8 mouse cellular contexts compared by ENCODE assay signal in the genomic region with DNA sequence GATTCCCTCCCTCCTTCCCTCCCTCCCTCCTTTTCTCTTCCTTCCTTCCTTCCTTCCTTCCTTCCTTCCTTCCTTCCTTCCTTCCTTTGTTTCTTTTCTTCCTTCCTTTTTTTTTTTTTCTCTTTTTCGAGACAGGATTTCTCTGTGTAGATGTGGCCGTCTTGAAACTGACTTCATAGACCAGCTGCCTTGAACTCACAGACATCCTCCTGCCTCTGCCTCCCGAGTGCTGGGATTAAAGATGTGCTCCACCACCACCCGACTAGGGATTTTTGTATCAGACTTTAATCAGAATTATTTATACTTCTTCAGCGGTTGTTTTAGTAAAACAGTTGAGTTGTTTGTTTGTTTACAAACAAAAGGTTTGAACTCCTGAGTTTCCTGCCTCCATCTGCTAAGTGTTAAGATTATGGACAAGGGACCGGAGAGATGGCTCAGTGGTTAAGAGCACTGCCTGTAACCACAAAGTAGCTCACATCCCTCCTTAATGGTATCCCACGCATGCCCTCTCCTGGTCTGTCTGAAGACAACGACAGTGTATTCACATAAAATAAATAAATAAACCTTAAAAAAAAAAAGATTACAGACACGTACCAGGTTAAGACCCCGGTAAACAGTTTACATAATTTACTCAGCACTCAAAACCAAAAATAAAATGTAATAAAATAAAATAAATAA. TPM values are rescaled to one million over a fixed set of nuclear protein-coding genes. Genes with fewer than 3 reads are reported as not detected.
DNase-seq lines count a peak whose midpoint lies in the region; ATAC-seq lines count a peak whose summit lies in the region.

No protein-coding gene starts in this region.

- peak overlapping the region; percentile 40 for H3K4me2 ChIP-seq in heart, embryonic 14.5 days (ENCODE audit: low read length)
- H3K4me2 ChIP-seq in limb, embryonic 12.5 days: peak overlapping the region; percentile 72; the same call in 1 of the 2 replicates
- peak overlapping the region; percentile 64 for H3K4me2 ChIP-seq in neural tube, embryonic 12.5 days (replicated peaks)

- no peaks in the 10 kb centered on the region for H3K9me3 ChIP-seq in heart, embryonic 14.5 days (ENCODE audit: control insufficient read depth, low read length)
- H3K9me3 ChIP-seq in limb, embryonic 12.5 days: no peaks in the 10 kb centered on the region
- no peaks in the 10 kb centered on the region for H3K9me3 ChIP-seq in neural tube, embryonic 12.5 days

- peaks cover 2 to 10% of the 10 kb centered on the region in 2 experiments; a peak in 3 of 4 replicates for H3K4me1 ChIP-seq in heart, embryonic 14.5 days (ENCODE audit: control insufficient read depth in 2 of 2, insufficient read depth in 2 of 2, low read length in 2 of 2)
- peaks cover 13% of the 10 kb centered on the region for H3K4me1 ChIP-seq in limb, embryonic 12.5 days (replicated peaks)
- peaks cover 17% of the 10 kb centered on the region for H3K4me1 ChIP-seq in neural tube, embryonic 12.5 days

- H3K36me3 ChIP-seq in heart, embryonic 14.5 days (ENCODE audit: control insufficient read depth, insufficient read depth, low read length): peaks cover 14% of the 10 kb centered on the region
- H3K36me3 ChIP-seq in limb, embryonic 12.5 days: peaks cover 13% of the 10 kb centered on the region
- H3K36me3 ChIP-seq in neural tube, embryonic 12.5 days: peaks cover 12% of the 10 kb centered on the region

- peak overlapping the region; percentile 19 to 97 for H3K4me3 ChIP-seq in heart, embryonic 14.5 days (ENCODE audit: control insufficient read depth in 1 of 2, insufficient read depth in 1 of 2, low read depth in 1 of 2, low read length in 2 of 2)
- H3K4me3 ChIP-seq in limb, embryonic 12.5 days (replicated peaks): peak overlapping the region; percentile 89; the same call in 1 of the 2 replicates
- no peak overlapping the region for H3K4me3 ChIP-seq in neural tube, embryonic 12.5 days

- DNase-seq in kidney, adult 11 months: peak; percentile 25
- no peak for DNase-seq in kidney, postnatal 10 days
- peak; percentile 71 for DNase-seq in brain, adult 2 months (ENCODE audit: low read depth, low spot score)
- no peak for DNase-seq in frontal cortex, postnatal 14 days (ENCODE audit: low spot score in 2 of 2)
- DNase-seq in layer of hippocampus, adult 11-12 months (ENCODE audit: low spot score): no peak

- no peak overlapping the region for H3K9ac ChIP-seq in heart, embryonic 14.5 days (ENCODE audit: low read length)
- H3K9ac ChIP-seq in limb, embryonic 12.5 days (replicated peaks): no peak overlapping the region
- H3K9ac ChIP-seq in neural tube, embryonic 12.5 days: no peak overlapping the region

- WGBS in heart, embryonic 14.5 days: 70% methylated on average over 10 of the region's 10 CpGs
- 78% methylated on average over 10 of the region's 10 CpGs for WGBS in limb, embryonic 12.5 days
- 77% methylated on average over 10 of the region's 10 CpGs for WGBS in neural tube, embryonic 12.5 days

- H3K27ac ChIP-seq in heart, embryonic 14.5 days (replicated peaks in 1 of 2; ENCODE audit: control insufficient read depth in 1 of 2, insufficient read depth in 1 of 2, low read depth in 2 of 2, low read length in 2 of 2): peak overlapping the region; percentile 67 to 78; a peak in 3 of 4 replicates
- no peak overlapping the region for H3K27ac ChIP-seq in limb, embryonic 12.5 days
- no peak overlapping the region for H3K27ac ChIP-seq in neural tube, embryonic 12.5 days

- ATAC-seq in heart, embryonic 14.5 days (ENCODE audit: insufficient number of reproducible peaks, insufficient read depth, low FRiP score, low read depth): no peak
- ATAC-seq in limb, embryonic 12.5 days (ENCODE audit: insufficient number of reproducible peaks, insufficient read depth, low FRiP score, low TSS enrichment, low read depth): no peak
- ATAC-seq in neural tube, embryonic 12.5 days (ENCODE audit: low FRiP score, low read depth): peak; percentile 57; the same call in 1 of the 2 replicates

- H3K27me3 ChIP-seq in heart, embryonic 14.5 days (ENCODE audit: control insufficient read depth, insufficient read depth, low read length): no peaks in the 10 kb centered on the region
- H3K27me3 ChIP-seq in limb, embryonic 12.5 days: no peaks in the 10 kb centered on the region
- H3K27me3 ChIP-seq in neural tube, embryonic 12.5 days (replicated peaks): no peaks in the 10 kb centered on the region

RNA-seq across cellular contexts. Expression of a gene that starts 0.5 kb away (rescaled TPM):
- 133 and 142 TPM in 2 replicates for polyA plus RNA-seq in heart, embryonic 14.5 days (2014; fragmentation: Nextera tagmentation; extraction: Ambion mirVana)
- 109 TPM in 2 replicates for polyA plus RNA-seq in limb, embryonic 12.5 days (2016; fragmentation: Nextera tagmentation; extraction: Ambion mirVana)
- 212 and 225 TPM in 2 replicates for polyA plus RNA-seq in neural tube, embryonic 12.5 days (2016; fragmentation: Nextera tagmentation; extraction: Ambion mirVana)

RNA-seq across cellular contexts. Expression of a gene that starts 12.9 kb away (rescaled TPM):
- polyA plus RNA-seq in heart, embryonic 14.5 days (2014; fragmentation: Nextera tagmentation; extraction: Ambion mirVana): 24.6 and 30.3 TPM in 2 replicates
- polyA plus RNA-seq in limb, embryonic 12.5 days (2016; fragmentation: Nextera tagmentation; extraction: Ambion mirVana): 34.4 and 43.2 TPM in 2 replicates
- polyA plus RNA-seq in neural tube, embryonic 12.5 days (2016; fragmentation: Nextera tagmentation; extraction: Ambion mirVana): 33.7 and 42.2 TPM in 2 replicates

RNA-seq across cellular contexts. Expression of a gene that starts 49.7 kb away (rescaled TPM):
- 0.20 and 0.31 TPM in 2 replicates for polyA plus RNA-seq in heart, embryonic 14.5 days (2014; fragmentation: Nextera tagmentation; extraction: Ambion mirVana)
- 0.10 TPM in 1 of 2 replicates, not detected in the other for polyA plus RNA-seq in limb, embryonic 12.5 days (2016; fragmentation: Nextera tagmentation; extraction: Ambion mirVana)
- 3.6 and 3.7 TPM in 2 replicates for polyA plus RNA-seq in neural tube, embryonic 12.5 days (2016; fragmentation: Nextera tagmentation; extraction: Ambion mirVana)

Comparison
In these comparisons a context has a peak if more than half of its experiments do, and no peak if none do; other contexts are left out.
1. DNase-seq: peak in kidney, adult 11 months (single experiment) and brain, adult 2 months (single experiment); none in kidney, postnatal 10 days (single experiment), frontal cortex, postnatal 14 days (0 of 2) and layer of hippocampus, adult 11-12 months (single experiment).
2. H3K27ac ChIP-seq: peak in heart, embryonic 14.5 days (2 of 2); none in limb, embryonic 12.5 days (single experiment) and neural tube, embryonic 12.5 days (single experiment).
3. Peak in every context shown above with its lines, with median percentiles within 50 percentile points of each other: H3K4me2 ChIP-seq.